Mouse (Mus musculus) cerebellum, postnatal 4 days (tissue): ENCODE results near the gene Ptch1.
A peak's percentile ranks its signal among the peaks of the same experiment; 100 is the strongest.

Experiments
- DNase-seq, 2 experiments: peaks; one replicate each; pipeline ENCODE4 v3.0.0; 2022; ENCODE audit warnings: low spot score in 2 of 2, mixed read lengths in 1 of 2

Gene Ptch1

DNA sequence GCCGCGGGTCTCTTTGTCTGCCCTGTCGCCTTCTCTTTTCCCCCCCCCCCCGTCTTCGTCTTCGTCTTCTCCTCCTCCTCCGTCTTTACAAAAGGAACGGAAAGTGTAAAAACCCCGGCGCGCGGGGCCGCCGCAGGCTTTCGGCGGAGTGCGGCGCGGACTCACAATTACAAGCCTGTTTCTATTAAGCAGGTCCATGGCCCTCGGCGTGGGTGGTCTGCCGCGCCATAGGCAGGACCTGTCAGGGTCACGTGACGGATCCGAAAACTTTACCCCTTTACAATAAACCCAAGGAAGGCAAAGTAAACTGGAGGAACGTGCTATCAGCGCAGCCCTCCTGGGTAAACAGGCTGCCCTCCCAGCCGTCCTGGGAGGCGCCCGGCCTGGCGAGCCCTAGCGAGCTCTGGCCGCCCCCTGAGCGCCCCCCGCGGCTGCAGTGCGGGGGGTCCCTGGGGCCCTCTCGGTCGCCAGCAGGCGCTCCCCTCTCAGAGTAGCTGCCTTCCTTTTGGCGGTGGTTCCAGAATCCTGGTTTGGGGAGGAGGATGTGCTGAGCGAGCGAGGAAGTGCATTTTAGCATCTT is at the start of gene Ptch1:
Gene Ptch1, minus strand, starts transcription at position 343 of the 580 bp plus-strand sequence.
- DNase-seq, result peak; percentile 28 to 66

DNA sequence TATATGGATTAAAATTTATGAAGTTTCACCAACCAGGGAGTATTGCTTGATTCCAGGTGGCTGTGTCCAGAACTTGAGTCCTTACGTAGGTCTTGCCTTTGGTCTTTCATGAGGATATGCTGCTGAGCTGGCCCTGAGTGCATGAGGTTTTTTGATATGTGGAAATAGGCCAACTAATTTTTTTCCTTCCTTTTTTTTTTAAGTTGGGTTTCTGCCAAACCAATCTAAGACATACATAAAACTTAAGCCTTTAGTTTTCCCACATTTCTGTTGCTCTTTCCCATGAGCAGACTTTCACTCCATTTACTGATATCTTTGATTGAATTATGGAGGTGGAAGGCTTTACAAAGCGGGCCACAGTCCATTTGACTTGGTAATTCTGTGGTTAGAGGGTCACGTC is 47.9 kb upstream of the Ptch1 start:
- DNase-seq, result no peak

DNA sequence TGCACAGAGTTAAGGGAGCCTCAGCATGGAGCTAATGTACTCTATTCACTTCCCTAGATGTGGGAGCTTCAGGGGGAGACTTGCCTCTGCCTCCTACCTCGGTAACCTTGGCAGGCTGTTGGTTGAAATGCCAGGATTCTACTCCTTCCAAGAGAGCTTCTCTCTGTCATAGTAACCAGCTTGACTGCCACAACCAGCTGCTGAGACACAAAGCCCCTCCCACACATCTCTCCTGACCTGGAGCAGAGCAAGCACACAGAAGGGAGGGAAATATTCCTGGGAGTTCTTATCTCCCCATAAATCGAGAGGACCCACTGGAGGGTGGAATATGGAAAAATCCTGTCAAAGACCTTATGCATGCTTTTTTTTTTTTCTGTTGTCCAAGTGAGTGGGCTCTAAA is 39.8 kb upstream of the Ptch1 start:
- DNase-seq, result no peak

DNA sequence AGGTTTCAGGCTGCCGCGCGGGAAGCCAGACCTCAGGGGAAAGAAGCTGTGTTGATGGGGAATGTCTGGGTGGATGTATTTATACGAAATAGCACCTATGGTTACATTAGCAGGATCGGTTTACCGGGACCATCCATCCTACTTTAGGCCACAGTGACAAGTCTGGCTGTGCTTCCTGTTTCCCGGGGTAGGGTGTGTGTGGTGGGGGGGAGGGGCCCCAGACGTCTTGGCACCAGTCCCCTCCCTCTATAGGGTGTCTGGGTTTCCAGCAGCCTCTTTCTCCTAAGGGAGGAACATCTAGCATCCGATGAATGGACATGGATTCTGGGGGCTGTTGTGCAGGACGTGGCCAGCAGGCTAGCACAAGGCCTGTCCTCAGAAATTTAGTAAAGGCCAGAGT is 36.3 kb upstream of the Ptch1 start:
- DNase-seq, result no peak

DNA sequence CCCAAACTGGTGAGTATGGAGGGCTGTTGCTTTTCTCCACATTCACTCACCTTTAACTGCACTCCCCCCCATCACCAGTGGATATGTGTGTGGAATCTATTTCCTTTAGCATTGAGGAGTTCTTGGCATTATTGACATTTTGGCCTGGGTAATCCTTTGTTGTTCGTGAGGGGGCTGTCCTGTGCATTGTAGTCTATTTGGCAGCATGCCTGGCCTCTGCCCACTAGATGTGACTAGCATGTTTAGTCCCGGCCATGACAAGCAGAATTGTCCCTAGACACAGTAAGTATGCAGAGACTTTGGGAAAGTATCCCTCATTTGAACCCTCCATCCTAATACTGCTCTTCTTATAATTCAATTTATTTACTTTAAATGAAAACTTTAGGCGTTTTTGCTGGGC is 24.2 kb upstream of the Ptch1 start:
- DNase-seq, result no peak

DNA sequence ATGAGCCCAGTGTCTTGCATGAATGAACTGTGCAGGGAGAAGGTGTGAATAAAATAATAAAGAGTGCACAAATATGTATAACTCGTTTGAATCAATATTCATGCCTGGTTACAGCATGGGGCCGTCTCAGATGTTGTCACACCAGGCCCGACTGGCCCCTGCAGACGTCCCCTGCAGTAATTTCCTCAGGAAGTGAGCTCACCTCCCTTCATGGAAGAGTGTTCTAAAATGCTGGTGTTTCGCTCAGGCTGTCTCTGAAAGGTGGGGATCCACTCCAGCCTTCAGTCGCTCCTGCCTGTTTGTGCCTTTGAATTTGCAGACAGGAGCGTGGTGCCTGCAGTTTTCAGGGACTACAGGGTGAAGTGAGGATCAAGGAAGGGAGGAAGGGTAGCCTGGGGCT is 22.5 kb upstream of the Ptch1 start:
- no peak for DNase-seq

DNA sequence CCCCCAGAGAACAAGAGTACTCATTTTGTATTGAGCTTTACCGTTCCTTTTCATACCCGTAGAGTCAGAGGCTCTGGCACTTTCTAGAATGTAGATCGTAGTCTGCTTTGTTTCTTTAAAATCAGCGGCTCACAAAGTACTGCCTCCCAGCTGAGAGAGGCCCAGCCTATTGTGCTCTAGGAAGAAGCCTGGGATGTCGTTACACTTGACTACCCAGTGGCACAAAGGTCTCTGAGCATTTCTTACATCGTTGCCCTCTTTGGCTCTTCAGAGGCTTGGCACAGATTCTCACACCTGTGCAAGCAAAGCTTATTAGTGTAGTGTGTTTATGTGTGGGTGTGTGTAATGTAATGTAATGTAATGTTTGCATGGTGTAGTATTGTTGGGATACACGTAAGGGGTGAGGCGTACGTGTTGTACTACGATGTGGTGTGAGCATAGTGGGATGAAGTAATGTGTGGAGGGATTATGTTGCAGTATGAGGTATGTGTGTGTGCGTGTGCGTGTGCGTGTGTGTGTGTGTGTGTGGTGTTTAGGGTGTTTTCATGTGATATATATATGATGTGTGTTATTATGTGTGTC is 20.2 kb upstream of the Ptch1 start:
- no peak for DNase-seq

DNA sequence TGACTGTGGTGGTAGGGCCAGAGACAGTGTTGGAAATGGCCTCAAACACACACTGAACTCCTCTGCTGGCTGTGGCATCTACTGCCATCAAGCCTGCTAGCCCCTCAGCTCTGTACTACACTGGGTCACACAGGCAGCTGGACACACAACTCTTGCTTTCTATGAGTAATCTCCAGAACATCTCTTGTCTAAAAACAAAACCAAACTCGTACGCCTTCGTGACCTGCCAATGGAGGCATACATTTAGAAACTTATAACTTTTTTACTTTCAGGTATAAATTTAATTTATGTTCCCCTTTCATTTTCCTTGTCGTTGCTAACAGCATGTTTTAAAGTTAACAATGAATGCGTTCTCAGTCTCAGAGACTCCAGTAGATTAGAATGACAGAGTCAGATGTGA is 19.4 kb upstream of the Ptch1 start:
- no peak for DNase-seq

DNA sequence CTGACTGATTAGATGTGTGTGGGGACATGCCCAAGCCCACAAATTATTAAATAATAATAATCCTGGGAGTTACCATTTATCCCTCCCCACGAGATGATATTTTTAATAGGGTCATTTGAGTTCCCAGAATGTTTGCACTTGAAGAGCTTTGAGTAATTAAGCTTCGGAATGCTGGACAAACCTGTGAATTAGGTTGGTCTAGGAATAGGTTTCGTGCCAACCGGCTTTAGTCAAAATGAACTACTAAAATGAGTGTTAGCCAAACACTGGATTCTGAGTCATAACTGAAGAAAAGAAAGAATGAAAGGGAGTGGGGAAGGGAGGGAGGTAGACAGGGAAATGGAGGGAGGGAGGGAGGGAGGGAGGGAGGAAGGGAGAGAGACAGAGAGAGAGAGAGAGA is 1.2 kb upstream of the Ptch1 start:
- DNase-seq, result no peak

DNA sequence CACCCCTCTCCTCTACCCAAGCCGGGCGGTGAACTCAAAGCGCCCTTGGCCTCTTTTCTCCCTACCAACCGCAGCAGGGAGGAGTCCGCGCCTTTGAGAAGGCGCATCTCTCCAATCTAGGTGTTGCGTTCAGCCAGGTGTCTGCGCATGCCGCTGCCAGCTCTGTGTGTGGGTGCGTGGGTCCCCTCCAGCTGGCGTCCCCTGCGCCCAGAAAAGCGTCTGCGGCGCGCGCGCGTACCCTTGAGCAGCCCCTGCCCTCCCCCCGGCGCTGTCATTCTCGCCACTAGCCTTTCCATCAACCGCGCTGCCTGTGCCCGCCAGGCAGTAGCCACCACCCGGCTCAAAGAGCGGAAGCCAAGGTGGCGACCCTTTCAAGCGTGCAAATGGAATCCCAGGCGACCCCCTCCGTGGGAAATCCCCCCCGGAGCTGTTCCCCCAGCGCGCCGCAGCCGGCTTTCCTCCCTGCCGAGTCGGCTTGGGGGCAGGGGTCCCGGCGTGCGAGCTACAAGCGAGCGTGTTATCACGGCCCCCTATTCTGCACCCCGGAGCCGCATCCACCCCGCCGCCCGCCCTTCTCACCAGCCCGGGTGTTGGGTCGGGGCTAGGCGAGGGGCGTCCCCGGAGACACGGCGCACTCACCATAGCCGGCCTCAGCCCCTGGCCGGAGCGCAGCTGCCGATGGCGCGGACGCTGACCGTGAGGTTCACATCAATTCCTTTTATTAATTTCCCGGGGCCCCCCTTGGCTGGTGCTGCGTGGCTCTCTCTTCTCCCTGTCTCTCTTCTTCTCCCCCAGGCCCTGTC is 744 bp downstream of the Ptch1 start:
- peak; percentile 51 to 59 for DNase-seq

DNA sequence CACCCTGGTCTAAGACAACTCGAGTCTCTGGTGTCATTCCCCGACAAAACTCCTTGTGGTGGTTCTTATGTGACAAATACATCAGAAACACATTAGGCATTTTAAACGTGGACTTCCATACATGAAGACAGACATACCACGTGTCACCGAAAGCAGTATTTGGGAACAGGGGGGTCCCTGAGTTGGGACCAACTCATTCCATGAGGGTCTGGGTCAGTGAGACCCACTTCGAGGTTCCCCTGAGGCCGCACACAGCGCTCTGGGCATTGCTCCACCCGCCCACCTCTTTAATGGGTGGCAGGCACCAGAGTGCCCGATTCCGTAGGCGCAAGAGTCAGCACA is 1.3 kb downstream of the Ptch1 start:
- no peak for DNase-seq

DNA sequence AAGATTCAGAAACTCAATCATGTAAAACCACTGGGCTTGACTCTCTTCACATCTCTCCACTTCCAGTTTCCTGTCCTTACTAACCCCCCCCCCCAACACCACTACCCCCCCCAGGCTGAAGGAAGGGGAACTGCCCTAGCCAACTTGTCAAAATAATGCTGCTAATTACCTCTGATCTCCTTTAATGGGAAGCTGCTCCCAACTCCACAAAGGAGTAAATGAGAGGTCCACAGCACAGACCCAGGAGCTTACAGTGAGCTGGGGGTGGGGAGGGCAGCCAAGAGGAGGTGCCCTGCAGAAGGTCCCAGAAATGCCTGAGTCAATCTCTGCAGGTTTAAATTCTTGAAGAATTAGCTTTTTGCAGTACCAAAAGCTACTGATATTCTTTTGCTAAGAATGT is 2.9 kb downstream of the Ptch1 start:
- DNase-seq, result no peak

DNA sequence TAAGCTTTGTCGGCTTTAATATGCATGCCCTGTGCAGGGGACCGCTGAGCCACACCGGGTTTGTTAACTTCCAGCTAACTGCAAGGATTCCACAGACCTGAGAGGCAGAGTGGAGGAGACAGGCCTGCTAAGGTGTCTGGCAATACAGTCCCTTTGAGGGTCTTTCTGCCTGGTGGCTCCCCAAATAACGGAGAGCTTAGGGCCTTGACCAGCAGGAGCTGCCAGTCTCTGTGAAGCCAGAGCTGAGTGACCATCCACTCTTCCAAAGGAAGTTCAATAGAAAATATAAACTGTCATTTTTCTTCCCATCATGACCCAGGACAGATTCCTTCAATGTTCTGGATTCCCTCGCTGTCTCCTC is 4.0 kb downstream of the Ptch1 start:
- DNase-seq, result no peak

DNA sequence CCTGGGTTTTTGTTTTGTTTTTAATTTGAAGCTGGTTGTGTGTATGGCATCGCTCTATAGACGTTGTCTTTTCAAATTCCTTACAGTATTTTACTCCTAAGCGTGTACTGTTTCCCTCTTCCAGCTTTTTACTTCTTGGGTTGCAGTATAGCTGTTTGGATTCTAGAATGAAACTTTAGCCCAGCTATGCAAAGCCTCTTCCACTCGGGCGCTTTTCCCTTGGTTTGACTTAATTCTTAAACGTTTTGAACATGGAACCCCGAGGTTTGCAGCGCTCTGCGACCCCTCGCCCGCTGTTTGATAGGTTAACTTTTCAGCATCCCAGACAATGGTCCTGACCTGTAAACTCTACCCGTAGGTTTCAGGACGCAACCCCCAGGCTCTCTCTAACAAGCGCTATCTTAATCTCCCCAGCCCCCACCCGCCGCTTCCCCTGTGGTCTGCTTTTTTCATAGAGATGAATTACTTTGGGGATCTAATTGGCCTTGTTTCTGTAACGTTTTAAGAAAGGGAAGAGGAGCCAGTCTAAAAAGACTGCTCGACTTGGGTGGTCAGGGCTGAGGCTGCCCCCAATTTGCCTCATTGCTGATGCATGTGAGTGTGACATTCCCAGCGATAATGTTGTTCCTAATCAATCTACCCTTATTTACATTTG is 4.5 kb downstream of the Ptch1 start:
- no peak for DNase-seq

DNA sequence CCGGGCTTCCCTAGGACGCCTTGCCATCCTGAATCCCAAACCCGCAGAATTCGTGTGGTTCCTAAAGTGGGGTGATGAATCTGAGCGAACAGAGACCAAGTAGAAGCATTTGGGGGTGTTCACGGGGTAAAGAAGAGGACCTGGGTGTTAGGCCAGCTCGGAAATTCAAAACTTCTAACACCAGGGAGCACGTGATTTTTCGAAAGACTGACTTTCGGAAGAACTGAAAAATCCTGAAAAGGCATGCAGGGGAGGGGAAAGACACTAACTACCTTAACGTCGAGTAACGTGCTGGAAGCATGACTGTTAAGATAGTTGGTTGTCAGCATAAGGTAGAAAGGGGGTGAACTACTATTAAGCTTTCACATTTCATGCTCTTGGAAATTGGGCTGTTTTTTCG is 5.1 kb downstream of the Ptch1 start:
- no peak for DNase-seq

DNA sequence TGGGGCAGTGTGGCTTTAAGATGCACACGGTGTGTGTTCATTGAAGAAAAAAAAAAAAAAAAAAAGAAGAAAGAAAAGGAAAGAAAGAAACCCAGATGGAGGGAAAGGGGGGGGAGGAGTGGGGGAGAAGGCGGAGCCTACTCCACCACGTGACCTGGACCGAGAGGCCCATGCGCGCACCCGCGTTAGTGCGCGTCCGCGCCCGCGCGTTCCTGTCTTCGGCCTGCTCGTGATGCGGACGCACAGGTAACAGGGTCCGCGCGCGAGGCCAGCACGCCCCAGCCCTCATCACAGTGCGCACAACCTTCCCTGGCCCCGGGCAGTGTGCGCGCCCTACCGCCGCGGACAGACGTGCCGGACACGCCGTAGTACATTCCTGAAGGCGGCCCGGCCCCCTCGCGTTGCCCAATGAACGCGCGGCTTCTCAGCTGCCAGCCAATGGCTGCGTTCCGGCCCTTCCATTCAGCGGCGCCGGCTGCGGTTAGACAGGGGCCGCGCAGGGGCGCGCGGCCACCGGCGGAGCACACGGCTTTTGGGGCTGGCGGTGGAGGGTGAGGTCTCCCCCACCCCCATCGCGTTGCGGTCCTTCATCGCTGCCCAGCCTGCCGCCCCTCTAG is 5.6 kb downstream of the Ptch1 start:
- DNase-seq, result peak; percentile 89 to 96

DNA sequence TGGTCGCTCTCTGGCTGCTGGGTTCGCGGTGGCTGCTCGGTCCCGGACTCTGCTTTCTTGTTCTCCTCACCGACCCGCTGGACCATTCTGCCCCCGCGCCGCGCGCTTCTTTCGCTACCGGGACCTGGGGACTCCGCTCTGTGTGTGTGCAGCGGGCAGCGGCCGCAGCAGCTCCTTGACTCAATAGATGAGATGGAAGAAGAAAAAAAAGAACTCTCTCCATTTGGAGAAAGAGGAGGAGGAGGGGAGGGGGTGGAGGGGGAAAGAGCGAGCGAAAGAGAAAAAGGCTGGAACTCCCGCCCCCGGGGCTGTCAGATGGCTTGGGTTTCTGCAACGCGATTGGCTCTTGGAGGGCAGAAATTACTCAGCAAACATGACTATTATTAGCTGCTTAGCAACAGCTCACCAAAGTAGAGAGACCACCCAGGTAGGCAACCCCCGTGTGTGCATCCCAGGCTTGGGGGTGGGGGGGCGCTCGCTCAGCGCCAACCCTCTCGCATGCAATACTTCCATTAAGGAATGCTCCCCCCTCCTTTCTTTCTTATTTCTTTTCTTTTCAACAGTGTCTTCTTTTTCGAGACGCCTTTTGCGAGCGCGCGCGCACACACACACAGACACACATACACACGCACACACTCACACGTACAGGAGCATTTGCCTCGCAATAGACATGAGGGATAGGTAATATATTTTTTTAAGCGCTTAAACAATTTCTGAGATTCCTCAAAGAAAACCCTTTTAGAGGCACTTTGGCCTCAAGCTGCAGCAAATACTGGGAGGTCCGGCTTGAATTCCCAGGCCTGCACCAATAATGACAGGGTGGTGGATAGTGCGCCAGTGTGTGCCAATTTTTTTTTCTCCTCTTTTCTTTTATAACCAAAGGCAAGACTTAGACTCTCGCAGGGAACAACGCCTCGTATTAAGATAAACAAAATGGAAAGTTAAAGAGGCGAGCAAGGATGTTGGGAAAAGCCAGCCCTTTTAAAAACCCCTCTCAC is 7.1 kb downstream of the Ptch1 start:
- DNase-seq, result peak; percentile 63 to 85

DNA sequence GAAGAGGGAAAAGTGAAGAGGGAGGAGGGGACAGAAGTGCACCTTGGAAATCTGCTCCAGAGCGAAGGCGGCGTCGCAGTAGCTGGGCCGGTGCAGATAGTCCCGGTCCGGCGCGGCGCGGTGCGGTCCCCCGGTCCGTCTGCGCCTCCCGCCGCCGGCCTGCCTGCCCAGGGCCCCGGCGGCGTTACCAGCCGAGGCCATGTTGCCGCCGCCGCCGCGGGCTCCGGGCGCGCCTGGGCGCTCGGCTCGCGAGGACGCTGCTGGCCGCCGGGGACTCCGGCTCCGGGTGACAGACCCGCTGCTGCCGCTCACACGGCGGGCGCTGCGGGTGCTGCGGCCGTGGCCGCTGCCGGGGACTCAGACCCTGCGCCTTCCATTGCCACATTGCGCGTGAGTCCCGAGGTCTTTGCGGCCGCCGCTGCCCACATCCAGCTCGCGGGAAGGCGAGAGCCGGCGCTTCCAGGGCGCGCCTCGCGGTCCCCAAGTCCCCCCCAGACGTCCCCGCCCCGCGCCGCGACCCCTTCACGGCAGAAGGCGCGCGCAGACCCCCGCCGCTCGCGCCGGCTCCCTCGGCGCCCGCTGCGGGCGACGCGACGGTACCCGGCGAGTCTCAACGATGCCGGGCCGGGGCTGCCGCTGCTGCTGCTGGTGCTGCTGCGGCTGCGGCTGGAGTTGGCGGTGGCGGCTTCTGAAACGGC is 7.9 kb downstream of the Ptch1 start:
- DNase-seq, result peak; percentile 23 to 37

DNA sequence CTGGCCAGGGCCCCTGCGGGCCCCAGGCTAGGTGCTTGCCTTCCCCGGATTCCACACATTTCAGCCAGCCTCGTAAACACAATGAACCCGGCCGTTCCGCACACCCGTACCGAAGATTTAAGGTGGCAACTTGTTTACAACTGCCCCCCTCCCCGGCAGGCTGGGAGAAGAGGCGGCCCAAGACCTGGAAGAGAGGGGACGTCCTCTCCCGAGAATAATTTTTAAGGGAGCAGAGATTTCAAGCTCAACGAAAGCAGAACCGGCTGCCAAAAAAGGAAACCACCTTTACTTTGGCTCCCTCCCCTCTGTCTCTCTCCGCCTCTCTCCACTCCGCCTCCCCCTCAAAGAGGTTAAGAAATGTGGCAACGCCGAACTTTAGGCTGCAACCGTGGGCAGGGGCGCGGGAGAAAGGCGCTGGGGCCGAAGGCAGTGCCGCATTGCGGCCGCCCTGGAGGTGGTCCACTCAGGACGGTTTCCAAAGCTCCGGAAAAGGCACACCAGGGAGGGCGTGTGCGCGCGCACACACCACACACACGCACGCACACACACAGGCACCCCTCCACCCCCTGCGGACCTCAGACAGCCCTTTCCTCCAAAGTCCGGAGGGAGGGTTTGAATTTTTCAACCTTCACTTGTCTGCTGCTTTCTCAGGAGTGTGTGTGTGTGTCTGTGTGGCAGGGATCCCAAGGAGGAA is 8.6 kb downstream of the Ptch1 start:
- DNase-seq, result peak; percentile 21 to 58
